Mouse (Mus musculus) layer of hippocampus, adult 2 months (tissue): ENCODE measurements around the gene Zfp652. TPM values are rescaled to one million over a fixed set of nuclear protein-coding genes. Genes with fewer than 3 reads are reported as not detected.

ENCODE experiments used
- DNase-seq, 2 experiments: peaks; one replicate each; pipeline ENCODE4 v3.0.0; 2022; ENCODE audit warnings: low spot score in 2 of 2
- H3K27ac ChIP-seq: fragments of 200-600 bp; 2 replicates; pipeline ENCODE4 v1.8.1; 2022
- H3K4me3 ChIP-seq: fragments of 200-600 bp; 2 replicates; pipeline ENCODE4 v1.8.1; 2022; ENCODE audit warnings: mild to moderate bottlenecking
- CTCF ChIP-seq: fragments of 200-600 bp; conservative IDR thresholded peaks from 2 replicates; pipeline ENCODE4 v1.8.1; 2022; ENCODE audit warnings: antibody characterized with exemption, mild to moderate bottlenecking, moderate library complexity
- total RNA-seq, 2 experiments: library from RNA; stranded (reverse); gene quantifications; 2 replicates each; pipeline ENCODE4 v1.2.3; 2021

Zfp652 gene
- total RNA-seq, 2 experiments from 2014 or later = 49.0 to 50.5 TPM

GRCm38 (mm10) chr11:95808448-95809011 is 96.1 kb downstream of the Zfp652 start:
- no peak overlapping the region for H3K4me3 ChIP-seq
- DNase-seq = no peak
- no peak overlapping the region for H3K27ac ChIP-seq
- TF ChIP-seq CTCF = no peak

DNA sequence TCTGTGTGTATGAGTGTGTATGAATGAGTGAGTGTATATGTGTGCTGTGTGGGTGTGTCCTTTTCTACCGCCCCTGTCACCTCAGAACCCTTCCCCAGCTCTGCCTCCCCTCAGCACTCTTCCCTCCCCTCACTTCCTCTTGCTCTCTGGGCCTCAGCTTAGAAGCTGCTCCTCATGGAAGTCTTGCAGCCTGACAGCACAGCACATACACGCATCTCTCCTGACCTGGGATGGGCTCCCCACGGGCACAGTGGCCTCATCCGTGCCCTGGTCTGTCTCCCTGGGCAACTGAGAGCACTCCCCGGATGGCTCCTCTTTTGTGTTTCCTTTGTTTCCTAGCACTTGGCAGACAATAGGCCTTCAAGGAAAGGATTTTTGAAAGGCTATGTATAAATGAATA is 97.1 kb downstream of the Zfp652 start:
- no peak overlapping the region for H3K27ac ChIP-seq
- no peak for TF ChIP-seq CTCF
- H3K4me3 ChIP-seq = no peak overlapping the region
- DNase-seq = no peak

- no peak overlapping the region for H3K27ac ChIP-seq
- no peak for TF ChIP-seq CTCF
- no peak overlapping the region for H3K4me3 ChIP-seq
- no peak for DNase-seq
Observed at GRCm38 (mm10) chr11:95810828-95811227, 98.4 kb downstream of the Zfp652 start.

GRCm38 (mm10) chr11:95811741-95812140 is 99.3 kb downstream of the Zfp652 start:
- H3K27ac ChIP-seq = no peak overlapping the region
- no peak for TF ChIP-seq CTCF
- no peak overlapping the region for H3K4me3 ChIP-seq
- no peak for DNase-seq

DNA sequence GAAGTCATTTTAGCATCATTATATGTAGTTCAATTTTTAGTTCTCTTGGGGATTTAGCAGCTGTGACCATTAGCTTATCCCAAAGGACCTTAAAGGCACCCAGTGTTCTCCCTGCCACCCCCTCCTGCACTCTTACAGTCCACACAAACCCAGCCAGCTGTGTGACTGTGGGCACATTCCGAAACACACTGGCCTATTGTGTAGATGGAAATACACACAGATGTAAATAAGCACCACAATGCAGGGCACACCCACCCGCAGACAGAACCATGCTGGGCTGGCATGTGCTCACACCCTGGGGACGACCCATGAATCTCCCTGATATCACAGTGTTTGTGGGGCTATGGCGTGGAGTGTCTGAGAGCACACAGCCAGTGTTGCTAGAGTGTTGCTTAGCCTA is 99.8 kb downstream of the Zfp652 start:
- Histone ChIP-seq H3K4me3 (no peak overlapping the region), H3K27ac (no peak overlapping the region)
- TF ChIP-seq CTCF = no peak
- DNase-seq = no peak

GRCm38 (mm10) chr11:95814101-95814500 is 101.6 kb downstream of the Zfp652 start:
- no peak for TF ChIP-seq CTCF
- DNase-seq = no peak
- H3K4me3 ChIP-seq = no peak overlapping the region
- H3K27ac ChIP-seq = no peak overlapping the region

GRCm38 (mm10) chr11:95814857-95815256 is 102.4 kb downstream of the Zfp652 start:
- no peak for TF ChIP-seq CTCF
- Histone ChIP-seq H3K4me3 (no peak overlapping the region), H3K27ac (no peak overlapping the region)
- DNase-seq = no peak

DNA sequence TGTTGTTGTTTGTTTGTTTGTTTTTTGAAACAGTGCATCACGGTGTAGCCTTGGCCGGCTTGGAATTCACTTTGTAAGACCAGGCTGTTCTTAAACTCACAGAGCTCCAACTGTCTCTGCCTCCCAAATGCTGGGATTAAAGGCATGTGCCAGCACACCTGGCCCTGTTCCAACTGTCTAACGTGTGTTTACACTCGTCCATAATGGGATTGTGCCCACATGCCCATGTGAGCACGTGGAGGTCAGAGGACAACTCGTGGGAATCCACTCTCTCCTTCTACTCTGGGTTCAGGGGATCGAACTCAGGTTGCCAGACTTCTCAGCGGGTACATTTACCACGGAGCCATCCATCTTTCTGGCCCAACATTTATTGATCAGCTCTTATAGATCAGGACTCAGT is 102.9 kb downstream of the Zfp652 start:
- Histone ChIP-seq H3K4me3 (no peak overlapping the region), H3K27ac (no peak overlapping the region)
- no peak for DNase-seq
- no peak for TF ChIP-seq CTCF

GRCm38 (mm10) chr11:95819138-95819537 is 106.7 kb downstream of the Zfp652 start:
- no peak for TF ChIP-seq CTCF

DNA sequence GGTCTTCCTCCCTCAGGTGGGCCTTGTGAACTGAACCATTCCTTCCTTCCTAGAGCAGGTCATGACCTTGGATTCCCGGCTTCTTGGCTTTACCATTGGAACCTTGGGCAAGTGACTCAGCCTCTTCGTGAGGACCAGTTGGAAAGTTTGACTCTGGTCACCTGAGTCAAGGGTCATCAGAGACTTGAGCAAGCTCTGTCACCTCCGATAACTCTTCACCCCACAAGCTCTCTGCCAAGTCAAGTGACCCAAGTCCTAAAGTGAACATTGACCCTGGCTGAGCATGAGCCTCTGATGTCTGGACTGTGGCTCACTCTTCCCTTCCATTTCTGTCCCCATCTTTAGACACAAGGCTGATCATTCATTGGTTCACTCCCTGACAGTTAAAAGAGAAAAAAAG is 109.0 kb downstream of the Zfp652 start:
- TF ChIP-seq CTCF = no peak
- no peak for DNase-seq
- Histone ChIP-seq H3K4me3 (no peak overlapping the region), H3K27ac (no peak overlapping the region)

More at GRCm38 (mm10) chr11:95819138-95819537, 106.7 kb downstream of the Zfp652 start:
- H3K27ac ChIP-seq = no peak overlapping the region
- no peak for DNase-seq
- no peak overlapping the region for H3K4me3 ChIP-seq

DNA sequence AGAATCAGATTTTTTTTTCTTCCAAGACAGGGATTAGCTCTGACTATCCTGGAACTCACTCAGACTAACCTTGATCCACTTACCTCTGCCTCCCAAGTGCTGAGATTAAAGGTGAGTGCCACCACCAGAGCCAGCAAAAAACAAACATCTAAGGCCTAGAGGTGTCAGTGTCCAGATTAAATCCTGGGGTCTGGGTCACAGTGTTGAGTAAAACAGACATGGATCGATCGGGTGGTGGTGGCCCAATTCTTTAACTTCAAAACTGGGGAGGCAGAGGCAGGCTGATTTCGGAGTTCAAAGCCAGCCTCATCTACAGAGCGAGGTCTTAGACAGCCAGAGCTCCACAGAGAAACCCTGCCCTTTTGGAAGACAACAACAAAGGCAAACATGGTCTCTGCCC is 110.0 kb downstream of the Zfp652 start:
- TF ChIP-seq CTCF = no peak
- Histone ChIP-seq H3K27ac (no peak overlapping the region), H3K4me3 (no peak overlapping the region)
- no peak for DNase-seq

- peak; percentile 87 for DNase-seq
- Histone ChIP-seq H3K4me3 (peak within 1 kb of the TSS; percentile 76), H3K27ac (peak within 1 kb of the TSS; percentile 93)
- TF ChIP-seq CTCF = no peak; the same call in 1 of the 2 replicates
Observed at GRCm38 (mm10) chr11:95824071-95824876, 111.8 kb downstream of the Zfp652 start, which contains the start of gene Phospho1. TSS of gene Phospho1 (plus strand) at chr11:95824499.

DNA sequence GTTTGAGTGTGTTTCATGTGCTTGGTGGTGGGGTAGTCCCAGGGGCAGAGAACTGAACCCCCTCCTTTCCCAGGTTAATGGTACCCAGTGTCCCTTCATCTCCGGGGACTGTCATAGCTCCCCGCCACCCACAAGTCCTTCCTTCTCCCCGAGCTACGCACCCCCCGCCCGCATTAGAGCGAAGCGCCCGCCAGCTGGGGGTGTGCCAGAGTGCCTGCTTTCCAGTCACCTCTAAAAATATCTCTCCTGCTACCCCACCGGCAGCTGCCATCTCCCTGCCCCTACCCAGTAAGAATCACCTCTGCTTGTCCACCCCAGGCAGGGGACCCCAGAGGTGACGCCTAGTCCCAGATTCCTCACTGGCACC is 112.4 kb downstream of the Zfp652 start:
- Histone ChIP-seq H3K27ac (peak overlapping the region; percentile 93), H3K4me3 (peak overlapping the region; percentile 76)
- TF ChIP-seq CTCF = no peak
- peak; percentile 52 to 63 for DNase-seq

DNA sequence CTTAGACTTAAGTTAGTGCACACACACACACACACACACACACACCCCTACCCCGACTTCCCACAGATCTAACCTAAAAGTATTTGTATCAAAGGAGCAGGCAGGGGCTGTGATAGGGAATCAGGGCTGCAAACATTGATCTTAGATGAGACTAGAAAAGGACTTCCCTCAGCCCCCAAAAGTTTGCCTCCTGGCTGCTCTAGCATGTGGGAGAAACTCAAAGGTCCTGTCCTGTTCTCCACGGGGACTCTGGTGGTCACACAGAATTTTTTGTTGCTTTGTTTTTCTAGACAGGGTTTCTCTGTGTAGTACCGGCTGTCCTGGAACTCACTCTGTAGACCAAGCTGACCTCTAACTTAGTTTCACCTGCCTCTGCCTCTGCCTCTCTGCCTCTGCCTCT is 113.2 kb downstream of the Zfp652 start:
- Histone ChIP-seq H3K27ac (no peak overlapping the region), H3K4me3 (no peak overlapping the region)
- TF ChIP-seq CTCF = no peak
- no peak for DNase-seq
